Mouse (Mus musculus): Measurements from ENCODE around the gene Cdca5. TPM values are rescaled to one million over a fixed set of nuclear protein-coding genes. Genes with fewer than 3 reads are reported as not detected.

The Cdca5 gene
- polyA plus RNA-seq, 1 experiment from 2014 or later, result 42.1 TPM

DNA sequence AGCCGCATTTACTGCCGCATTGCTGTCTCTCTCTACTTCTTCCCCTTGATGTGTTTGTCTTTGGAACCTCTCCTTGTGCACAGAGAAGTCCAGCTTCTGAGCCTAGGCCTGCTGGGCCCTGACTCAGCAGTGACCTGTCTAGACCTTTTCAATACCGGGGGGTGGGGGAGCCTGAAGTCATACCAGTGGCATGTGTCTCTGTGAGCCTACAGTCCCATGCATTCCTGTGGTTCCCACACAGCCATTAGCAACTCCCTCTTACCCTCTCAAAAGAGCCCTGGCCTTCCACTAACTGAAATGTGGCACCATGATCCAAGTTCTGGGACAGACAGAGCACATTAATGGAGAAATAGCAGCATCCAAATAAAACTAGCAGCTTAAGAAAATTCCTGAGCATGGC lies 51.6 kb downstream of the Cdca5 start:
- H3K4me3 ChIP-seq, result no peak overlapping the region
- H3K27me3 ChIP-seq, result no peaks in the 10 kb centered on the region
- no peak overlapping the region for H3K4me2 ChIP-seq (replicated peaks)
- H3K36me3 ChIP-seq, result peaks cover 34% of the 10 kb centered on the region
- H3K9ac ChIP-seq (replicated peaks), result no peak overlapping the region
- no peak overlapping the region for H3K27ac ChIP-seq (replicated peaks)
- peaks cover 9% of the 10 kb centered on the region for H3K4me1 ChIP-seq
- no peak for ATAC-seq (ENCODE audit: low FRiP score, low read depth)
- 89% methylated on average over 3 of the region's 3 CpGs for WGBS
- H3K9me3 ChIP-seq, result no peaks in the 10 kb centered on the region

DNA sequence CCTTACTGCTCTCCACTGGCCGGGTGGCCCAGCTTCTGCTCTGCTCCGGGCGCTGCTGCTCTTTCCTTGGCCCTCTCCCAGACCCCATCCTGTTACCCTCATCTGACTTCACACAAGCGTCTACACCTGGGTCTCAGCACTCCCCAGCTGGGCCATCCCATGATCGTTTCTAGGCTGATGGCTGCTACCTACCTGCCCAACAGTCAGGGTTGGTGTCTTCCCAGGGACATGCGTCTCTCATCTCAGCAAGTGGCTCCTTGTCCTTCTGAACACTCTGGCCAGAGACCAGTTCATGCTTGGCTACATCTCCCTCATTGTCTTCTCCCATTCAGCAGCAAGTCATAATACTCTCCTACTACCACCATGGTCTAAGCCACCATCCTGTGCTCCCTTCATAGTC lies 54.9 kb downstream of the Cdca5 start:
- no peak for ATAC-seq (ENCODE audit: low FRiP score, low read depth)
- 97% methylated on average over 6 of the region's 6 CpGs for WGBS
- Histone ChIP-seq H3K36me3 (peaks cover 29% of the 10 kb centered on the region), H3K9ac (replicated peaks) (peak overlapping the region; percentile 83; the same call in 1 of the 2 replicates), H3K4me1 (peaks cover 9% of the 10 kb centered on the region), H3K4me2 (replicated peaks) (peak overlapping the region; percentile 82), H3K4me3 (peak overlapping the region; percentile 73), H3K27me3 (no peaks in the 10 kb centered on the region), H3K27ac (replicated peaks) (no peak overlapping the region), H3K9me3 (no peaks in the 10 kb centered on the region)

GRCm38 (mm10) chr19:6140374-6140677 lies 55.5 kb downstream of the Cdca5 start:
- Histone ChIP-seq H3K27me3 (peaks cover 3% of the 10 kb centered on the region; the same call in 1 of the 2 replicates), H3K4me1 (peaks cover 9% of the 10 kb centered on the region), H3K9me3 (no peaks in the 10 kb centered on the region), H3K4me2 (replicated peaks) (peak overlapping the region; percentile 82), H3K27ac (replicated peaks) (peak overlapping the region; percentile 99), H3K36me3 (peaks cover 24% of the 10 kb centered on the region), H3K4me3 (peak overlapping the region; percentile 73), H3K9ac (replicated peaks) (peak overlapping the region; percentile 83)
- WGBS, result 8% methylated on average over 16 of the region's 16 CpGs
- ATAC-seq (ENCODE audit: low FRiP score, low read depth), result no peak

- H3K9ac ChIP-seq (replicated peaks), result peak within 1 kb of the TSS; percentile 83
- peak within 1 kb of the TSS; percentile 82 for H3K4me2 ChIP-seq (replicated peaks)
- H3K36me3 ChIP-seq, result peaks cover 19% of the 10 kb centered on the region
- H3K27ac ChIP-seq (replicated peaks), result peak within 1 kb of the TSS; percentile 99
- H3K9me3 ChIP-seq, result no peaks in the 10 kb centered on the region
- H3K4me1 ChIP-seq, result peaks cover 9% of the 10 kb centered on the region
- peaks cover 3% of the 10 kb centered on the region; the same call in 1 of the 2 replicates for H3K27me3 ChIP-seq
- under 1% methylated on average over 55 of the region's 68 CpGs for WGBS
- peak within 1 kb of the TSS; percentile 73 for H3K4me3 ChIP-seq
- peak; percentile 93 for ATAC-seq (ENCODE audit: low FRiP score, low read depth)
These were observed 56.1 kb downstream of the Cdca5 start, which contains the start of gene Batf2 for GRCm38 (mm10) chr19:6140678-6141393. Gene Batf2, plus strand, starts transcription at chr19:6140983.

DNA sequence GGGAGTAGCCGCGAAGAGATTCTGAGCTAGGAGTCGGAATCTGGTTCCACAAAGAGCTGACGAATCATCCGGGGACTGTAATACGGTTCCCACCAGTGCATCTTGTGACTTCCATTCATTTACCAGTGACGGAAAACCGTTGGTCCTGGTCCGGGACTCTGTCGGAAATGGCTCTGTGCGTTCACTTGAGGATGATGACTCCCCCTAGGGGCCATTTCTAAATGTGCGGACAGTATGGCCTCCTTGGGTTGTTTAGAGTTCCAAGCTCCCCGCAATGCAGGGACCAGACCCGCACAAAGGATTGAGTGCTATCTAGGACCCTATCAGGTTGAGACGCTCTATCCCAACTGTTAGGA lies 56.6 kb downstream of the Cdca5 start, which contains the start of gene Arl2:
TSS of gene Arl2 (minus strand) at position 155 of the 356 bp plus-strand sequence.
- WGBS, result under 1% methylated on average over 15 of the region's 15 CpGs

More for the DNA sequence above, 56.6 kb downstream of the Cdca5 start, which contains the start of gene Arl2:
- H3K36me3 ChIP-seq, result peaks cover 17% of the 10 kb centered on the region; the same call in 1 of the 2 replicates
- ATAC-seq (ENCODE audit: low FRiP score, low read depth), result peak; percentile 69
- peak within 1 kb of the TSS; percentile 83 for H3K9ac ChIP-seq (replicated peaks)
- H3K9me3 ChIP-seq, result no peaks in the 10 kb centered on the region
- peak within 1 kb of the TSS; percentile 99 for H3K27ac ChIP-seq (replicated peaks)
- H3K4me1 ChIP-seq, result peaks cover 9% of the 10 kb centered on the region
- peak within 1 kb of the TSS; percentile 73 for H3K4me3 ChIP-seq
- peaks cover 3% of the 10 kb centered on the region; the same call in 1 of the 2 replicates for H3K27me3 ChIP-seq
- H3K4me2 ChIP-seq (replicated peaks), result peak within 1 kb of the TSS; percentile 82

Small RNA genes lying within 50 kb of the gene (microRNA-seq; reads per million reads assigned to microRNA genes)
- 3.0 reads per million, percentile 8 among the genes with 10 or more reads in this experiment for gene Mir6988

Other genes with a start within 250 kb of the Cdca5 start
- gene Frmd8, start 209.7 kb upstream of the Cdca5 start, polyA plus RNA-seq (2016; fragmentation: Nextera tagmentation; extraction: Ambion mirVana), result 22.3 and 24.8 TPM in 2 replicates
- 1.9 and 3.4 TPM in 2 replicates for gene Slc25a45, start 207.2 kb upstream of the Cdca5 start, polyA plus RNA-seq (2016; fragmentation: Nextera tagmentation; extraction: Ambion mirVana)
- 11.1 and 11.4 TPM in 2 replicates for gene Tigd3, start 190.8 kb upstream of the Cdca5 start, polyA plus RNA-seq (2016; fragmentation: Nextera tagmentation; extraction: Ambion mirVana)
- gene Dpf2, start 172.0 kb upstream of the Cdca5 start, polyA plus RNA-seq (2016; fragmentation: Nextera tagmentation; extraction: Ambion mirVana), result 171 and 185 TPM in 2 replicates
- 3.6 and 3.8 TPM in 2 replicates for gene Cdc42ep2, start 160.2 kb upstream of the Cdca5 start, polyA plus RNA-seq (2016; fragmentation: Nextera tagmentation; extraction: Ambion mirVana)
- gene Pola2, start 120.8 kb upstream of the Cdca5 start, polyA plus RNA-seq (2016; fragmentation: Nextera tagmentation; extraction: Ambion mirVana), result 57.4 and 59.6 TPM in 2 replicates
- not detected in 2 replicates for gene Slc22a20, start 98.8 kb upstream of the Cdca5 start, polyA plus RNA-seq (2016; fragmentation: Nextera tagmentation; extraction: Ambion mirVana)
- gene Capn1, start 69.1 kb upstream of the Cdca5 start, polyA plus RNA-seq (2016; fragmentation: Nextera tagmentation; extraction: Ambion mirVana), result 3.8 and 4.5 TPM in 2 replicates
- 30.0 and 32.6 TPM in 2 replicates for gene Syvn1, start 38.4 kb upstream of the Cdca5 start, polyA plus RNA-seq (2016; fragmentation: Nextera tagmentation; extraction: Ambion mirVana)
- 75.8 and 76.4 TPM in 2 replicates for gene Mrpl49, start 27.2 kb upstream of the Cdca5 start, polyA plus RNA-seq (2016; fragmentation: Nextera tagmentation; extraction: Ambion mirVana)
- gene Fau, start 27.1 kb upstream of the Cdca5 start, polyA plus RNA-seq (2016; fragmentation: Nextera tagmentation; extraction: Ambion mirVana), result 595 and 628 TPM in 2 replicates
- gene Znhit2, start 23.8 kb upstream of the Cdca5 start, polyA plus RNA-seq (2016; fragmentation: Nextera tagmentation; extraction: Ambion mirVana), result 30.8 and 32.2 TPM in 2 replicates
- 41.0 and 41.3 TPM in 2 replicates for gene Tm7sf2, start 16.6 kb upstream of the Cdca5 start, polyA plus RNA-seq (2016; fragmentation: Nextera tagmentation; extraction: Ambion mirVana)
- 77.0 and 82.2 TPM in 2 replicates for gene Vps51, start 7.8 kb upstream of the Cdca5 start, polyA plus RNA-seq (2016; fragmentation: Nextera tagmentation; extraction: Ambion mirVana)
- not detected in 2 replicates for gene Tmem262, start 5.0 kb upstream of the Cdca5 start, polyA plus RNA-seq (2016; fragmentation: Nextera tagmentation; extraction: Ambion mirVana)
- gene Gm28374, start 2.7 kb upstream of the Cdca5 start, polyA plus RNA-seq (2016; fragmentation: Nextera tagmentation; extraction: Ambion mirVana), result 2.6 and 3.6 TPM in 2 replicates
- gene Zfpl1, start within 50 bp of the Cdca5 start, polyA plus RNA-seq (2016; fragmentation: Nextera tagmentation; extraction: Ambion mirVana), result 67.1 and 75.1 TPM in 2 replicates
- 0.77 TPM in 1 of 2 replicates, not detected in the other for gene AC131692.1, start 9.4 kb downstream of the Cdca5 start, polyA plus RNA-seq (2016; fragmentation: Nextera tagmentation; extraction: Ambion mirVana)
- gene Naaladl1, start 20.8 kb downstream of the Cdca5 start, polyA plus RNA-seq (2016; fragmentation: Nextera tagmentation; extraction: Ambion mirVana), result 0.59 and 0.94 TPM in 2 replicates
- gene Sac3d1, start 33.7 kb downstream of the Cdca5 start, polyA plus RNA-seq (2016; fragmentation: Nextera tagmentation; extraction: Ambion mirVana), result 49.7 and 50.8 TPM in 2 replicates
- 29.7 and 30.5 TPM in 2 replicates for gene Snx15, start 43.3 kb downstream of the Cdca5 start, polyA plus RNA-seq (2016; fragmentation: Nextera tagmentation; extraction: Ambion mirVana)
- gene Batf2, start 56.0 kb downstream of the Cdca5 start, polyA plus RNA-seq (2016; fragmentation: Nextera tagmentation; extraction: Ambion mirVana), result not detected in 2 replicates
- gene Arl2, start 56.6 kb downstream of the Cdca5 start, polyA plus RNA-seq (2016; fragmentation: Nextera tagmentation; extraction: Ambion mirVana), result 90.9 and 96.1 TPM in 2 replicates
- not detected in 2 replicates for gene Majin, start 99.4 kb downstream of the Cdca5 start, polyA plus RNA-seq (2016; fragmentation: Nextera tagmentation; extraction: Ambion mirVana)
- gene Gpha2, start 141.4 kb downstream of the Cdca5 start, polyA plus RNA-seq (2016; fragmentation: Nextera tagmentation; extraction: Ambion mirVana), result 0.74 TPM in 1 of 2 replicates, not detected in the other
- gene Ppp2r5b, start 150.9 kb downstream of the Cdca5 start, polyA plus RNA-seq (2016; fragmentation: Nextera tagmentation; extraction: Ambion mirVana), result 61.3 and 66.1 TPM in 2 replicates
- gene Atg2a, start 156.7 kb downstream of the Cdca5 start, polyA plus RNA-seq (2016; fragmentation: Nextera tagmentation; extraction: Ambion mirVana), result 13.6 and 14.2 TPM in 2 replicates
- 90.8 and 96.9 TPM in 2 replicates for gene Ehd1, start 191.7 kb downstream of the Cdca5 start, polyA plus RNA-seq (2016; fragmentation: Nextera tagmentation; extraction: Ambion mirVana)
- 0.29 and 0.37 TPM in 2 replicates for gene Cdc42bpg, start 221.5 kb downstream of the Cdca5 start, polyA plus RNA-seq (2016; fragmentation: Nextera tagmentation; extraction: Ambion mirVana)
- 99.0 and 103 TPM in 2 replicates for gene Men1, start 250.0 kb downstream of the Cdca5 start, polyA plus RNA-seq (2016; fragmentation: Nextera tagmentation; extraction: Ambion mirVana)

Data from midbrain, embryonic 12.5 days (tissue).